Mouse (Mus musculus) embryonic facial prominence, embryonic 15.5 days (tissue): Measurements from ENCODE around the gene Il10rb. TPM values are rescaled to one million over a fixed set of nuclear protein-coding genes. Genes with fewer than 3 reads are reported as not detected.

Experiments used
- ATAC-seq: fragments of 200-750 bp; cut with Nextera tagmentation; 2 replicates; pipeline ENCODE4 v1.8.0; 2017; ENCODE audit warnings: low read depth, moderate TSS enrichment; ENCODE audit not compliant: insufficient number of reproducible peaks, low FRiP score, low TSS enrichment
- H3K27ac ChIP-seq: fragments of 300-500 bp; sonication (generic); replicated peaks from 2 replicates; pipeline ENCODE4 v1.5.1; 2015; ENCODE audit warnings: mild to moderate bottlenecking, inconsistent platforms
- H3K27me3 ChIP-seq: fragments of 300-500 bp; sonication (generic); 2 replicates; pipeline ENCODE4 v1.6.1; 2015; ENCODE audit warnings: inconsistent platforms
- H3K36me3 ChIP-seq: fragments of 300-500 bp; sonication (generic); 2 replicates; pipeline ENCODE4 v1.6.1; 2015; ENCODE audit warnings: mild to moderate bottlenecking, inconsistent platforms
- H3K4me1 ChIP-seq: fragments of 300-500 bp; sonication (generic); 2 replicates; pipeline ENCODE4 v1.6.1; 2015; ENCODE audit warnings: inconsistent platforms
- H3K4me2 ChIP-seq: fragments of 300-500 bp; sonication (generic); replicated peaks from 2 replicates; pipeline ENCODE4 v1.6.1; 2015; ENCODE audit warnings: mild to moderate bottlenecking, inconsistent platforms
- H3K4me3 ChIP-seq: fragments of 300-500 bp; sonication (generic); replicated peaks from 2 replicates; pipeline ENCODE4 v1.5.1; 2015; ENCODE audit warnings: mild to moderate bottlenecking, inconsistent platforms
- H3K9ac ChIP-seq: fragments of 300-500 bp; sonication (generic); 2 replicates; pipeline ENCODE4 v1.6.1; 2015; ENCODE audit warnings: inconsistent platforms
- H3K9me3 ChIP-seq: fragments of 300-500 bp; sonication (generic); replicated peaks from 2 replicates; pipeline ENCODE4 v1.6.1; 2016; ENCODE audit warnings: inconsistent platforms
- WGBS: fragments of 180-500 bp; shearing (Covaris S2); methylation state at CpG from one replicate; pipeline ENCODE4 v1.1.7; 2015; 5-methylcytosine and 5-hydroxymethylcytosine counted together
- polyA plus RNA-seq: library from polyadenylated mRNA; unstranded; fragments of >200 nt; fragmentation: Nextera tagmentation; extraction: Ambion mirVana; gene quantifications from 2 replicates; pipeline ENCODE4 v1.2.1, GENCODE M21; 2015

Il10rb gene
- 33.3 and 37.0 TPM in 2 replicates for polyA plus RNA-seq

GRCm38 (mm10) chr16:91405640-91406584 lies at the start of gene Il10rb:
TSS of gene Il10rb (plus strand) at chr16:91406164.
- H3K4me2 ChIP-seq = peak within 1 kb of the TSS; percentile 92
- peak within 1 kb of the TSS; percentile 75 for H3K4me3 ChIP-seq
- H3K9me3 ChIP-seq = no peaks in the 10 kb centered on the region
- H3K36me3 ChIP-seq = peaks cover 13% of the 10 kb centered on the region
- H3K27ac ChIP-seq = peak within 1 kb of the TSS; percentile 89
- H3K27me3 ChIP-seq = no peaks in the 10 kb centered on the region
- peak; percentile 82 for ATAC-seq
- peak within 1 kb of the TSS; percentile 70 for H3K9ac ChIP-seq
- WGBS = 3% methylated on average over 47 of the region's 51 CpGs
- H3K4me1 ChIP-seq = peaks cover 32% of the 10 kb centered on the region

DNA sequence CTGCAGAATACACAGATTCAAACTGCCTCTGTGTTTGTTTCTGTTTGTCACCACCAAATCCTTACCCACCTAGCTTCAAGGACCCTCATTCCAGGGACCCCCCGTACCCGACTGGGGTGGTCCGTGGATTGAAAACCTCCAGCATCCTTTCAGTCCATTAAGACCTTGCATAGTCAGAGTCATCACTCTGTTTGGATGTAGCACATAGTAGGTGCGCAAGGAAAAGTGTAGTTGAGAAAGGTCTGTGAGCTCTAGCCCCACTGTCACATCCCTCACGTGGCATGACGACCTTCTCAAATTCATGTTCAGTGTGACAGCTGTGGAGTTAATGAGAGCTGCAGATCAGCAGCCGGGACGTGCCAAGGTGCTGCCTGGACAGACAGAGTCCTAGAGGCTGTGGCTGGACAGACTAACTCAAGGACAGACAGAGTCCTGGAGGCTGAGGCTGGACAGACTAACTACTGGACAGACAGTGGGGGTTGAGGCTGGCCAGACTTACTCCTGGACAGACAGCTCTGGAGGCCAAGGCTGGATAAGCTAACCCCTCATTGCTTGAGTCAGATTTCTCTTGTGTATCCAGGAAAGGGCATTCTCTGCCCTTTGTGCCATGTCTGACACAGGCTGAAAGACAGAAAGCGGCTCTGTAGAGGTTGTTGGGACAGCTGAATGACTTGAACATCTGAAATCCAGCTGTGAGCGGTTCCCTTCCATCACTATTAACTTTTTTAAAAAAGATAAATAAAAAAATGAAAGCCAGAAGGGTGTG lies 49.0 kb upstream of the Il10rb start:
- peaks cover 20% of the 10 kb centered on the region for H3K27me3 ChIP-seq
- H3K9ac ChIP-seq = no peak overlapping the region
- peaks cover 4% of the 10 kb centered on the region; the same call in 1 of the 2 replicates for H3K4me1 ChIP-seq
- no peaks in the 10 kb centered on the region for H3K36me3 ChIP-seq
- H3K27ac ChIP-seq = no peak overlapping the region
- H3K4me3 ChIP-seq = no peak overlapping the region
- no peak overlapping the region for H3K4me2 ChIP-seq
- no peak for ATAC-seq
- H3K9me3 ChIP-seq = no peaks in the 10 kb centered on the region
- WGBS = 73% methylated on average over 10 of the region's 10 CpGs

- no peaks in the 10 kb centered on the region for H3K36me3 ChIP-seq
- no peak for ATAC-seq
- H3K27me3 ChIP-seq = peaks cover 17% of the 10 kb centered on the region
- no peak overlapping the region for H3K4me2 ChIP-seq
- WGBS = 45% methylated on average over 10 of the region's 10 CpGs
- H3K9me3 ChIP-seq = no peaks in the 10 kb centered on the region
- H3K9ac ChIP-seq = no peak overlapping the region
- no peak overlapping the region for H3K27ac ChIP-seq
- H3K4me3 ChIP-seq = no peak overlapping the region
- peaks cover 8% of the 10 kb centered on the region for H3K4me1 ChIP-seq
These were observed 48.5 kb upstream of the Il10rb start for GRCm38 (mm10) chr16:91357526-91357900.

DNA sequence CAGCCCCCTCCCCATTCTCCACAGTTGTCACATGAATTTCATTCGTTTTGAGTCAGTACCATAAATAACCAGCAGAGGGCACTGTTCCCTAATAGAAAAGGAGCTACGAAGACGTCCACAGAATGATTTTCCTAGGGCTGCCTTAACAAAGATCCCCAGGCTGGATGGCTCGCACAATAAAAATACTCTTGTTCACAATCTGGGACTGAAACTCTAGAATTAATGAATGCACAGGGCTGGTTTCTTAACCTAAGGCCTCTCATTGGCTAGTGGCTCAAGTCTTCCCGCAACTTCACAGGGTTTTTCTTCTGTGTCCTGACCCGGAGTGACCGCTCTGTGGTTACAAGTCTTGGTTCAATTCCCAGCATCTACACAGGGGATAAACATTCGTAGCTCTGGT lies 47.4 kb upstream of the Il10rb start:
- Histone ChIP-seq H3K27ac (no peak overlapping the region), H3K4me3 (no peak overlapping the region), H3K27me3 (peaks cover 7% of the 10 kb centered on the region), H3K4me1 (peaks cover 19% of the 10 kb centered on the region), H3K4me2 (no peak overlapping the region), H3K9me3 (no peaks in the 10 kb centered on the region), H3K36me3 (no peaks in the 10 kb centered on the region), H3K9ac (no peak overlapping the region)
- ATAC-seq = no peak
- WGBS = 39% methylated on average over 8 of the region's 8 CpGs

DNA sequence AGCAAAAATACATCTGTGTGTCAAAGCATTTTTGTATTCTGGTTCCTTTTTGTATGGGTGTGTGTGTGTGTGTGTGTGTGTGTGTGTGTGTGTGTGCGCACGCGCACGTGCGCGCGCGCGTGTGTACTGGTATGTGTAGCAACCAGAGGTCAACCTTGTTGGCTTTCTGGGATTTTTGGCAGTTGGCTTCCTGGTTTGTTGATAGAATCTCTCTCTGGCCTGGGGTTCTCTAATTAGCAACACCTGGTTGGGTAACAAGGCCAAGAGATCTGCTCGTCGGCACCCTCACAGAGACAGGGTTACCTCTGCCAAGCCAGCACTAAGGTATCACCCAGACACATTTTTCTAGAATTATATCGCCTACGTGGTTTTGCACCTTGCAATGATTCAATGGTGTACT lies 46.4 kb upstream of the Il10rb start:
- no peak for ATAC-seq
- 79% methylated on average over 13 of the region's 13 CpGs for WGBS
- H3K4me3 ChIP-seq = no peak overlapping the region
- H3K4me2 ChIP-seq = no peak overlapping the region
- no peak overlapping the region for H3K9ac ChIP-seq
- peaks cover 22% of the 10 kb centered on the region for H3K4me1 ChIP-seq
- no peaks in the 10 kb centered on the region for H3K9me3 ChIP-seq
- H3K36me3 ChIP-seq = no peaks in the 10 kb centered on the region
- no peak overlapping the region for H3K27ac ChIP-seq
- H3K27me3 ChIP-seq = no peaks in the 10 kb centered on the region; the same call in 1 of the 2 replicates

GRCm38 (mm10) chr16:91360162-91360561 lies 45.8 kb upstream of the Il10rb start:
- Histone ChIP-seq H3K9me3 (no peaks in the 10 kb centered on the region), H3K4me2 (no peak overlapping the region), H3K27ac (no peak overlapping the region), H3K36me3 (no peaks in the 10 kb centered on the region), H3K4me3 (no peak overlapping the region), H3K27me3 (no peaks in the 10 kb centered on the region; the same call in 1 of the 2 replicates), H3K9ac (no peak overlapping the region), H3K4me1 (peaks cover 22% of the 10 kb centered on the region)
- no peak for ATAC-seq
- 40% methylated on average over 3 of the region's 3 CpGs for WGBS

GRCm38 (mm10) chr16:91362006-91362405 lies 44.0 kb upstream of the Il10rb start:
- no peak overlapping the region for H3K4me3 ChIP-seq
- H3K27ac ChIP-seq = peak overlapping the region; percentile 55; the same call in 1 of the 2 replicates
- WGBS = 34% methylated on average over 2 of the region's 2 CpGs
- no peak overlapping the region for H3K4me2 ChIP-seq
- no peaks in the 10 kb centered on the region for H3K36me3 ChIP-seq
- H3K9ac ChIP-seq = no peak overlapping the region
- no peaks in the 10 kb centered on the region for H3K9me3 ChIP-seq
- ATAC-seq = no peak
- H3K4me1 ChIP-seq = peaks cover 22% of the 10 kb centered on the region
- H3K27me3 ChIP-seq = no peaks in the 10 kb centered on the region; the same call in 1 of the 2 replicates

- WGBS = 44% methylated on average over 12 of the region's 12 CpGs
- peaks cover 22% of the 10 kb centered on the region for H3K4me1 ChIP-seq
- H3K36me3 ChIP-seq = no peaks in the 10 kb centered on the region
- H3K27ac ChIP-seq = peak overlapping the region; percentile 55
- no peaks in the 10 kb centered on the region for H3K27me3 ChIP-seq
- no peak for ATAC-seq
- no peak overlapping the region for H3K4me3 ChIP-seq
- H3K4me2 ChIP-seq = no peak overlapping the region
- no peaks in the 10 kb centered on the region for H3K9me3 ChIP-seq
- no peak overlapping the region for H3K9ac ChIP-seq
These were observed 43.2 kb upstream of the Il10rb start for GRCm38 (mm10) chr16:91362616-91363272.

GRCm38 (mm10) chr16:91363483-91363882 lies 42.5 kb upstream of the Il10rb start:
- Histone ChIP-seq H3K4me3 (no peak overlapping the region), H3K36me3 (no peaks in the 10 kb centered on the region), H3K27ac (peak overlapping the region; percentile 55), H3K27me3 (no peaks in the 10 kb centered on the region), H3K9me3 (no peaks in the 10 kb centered on the region), H3K4me2 (no peak overlapping the region), H3K9ac (no peak overlapping the region), H3K4me1 (peaks cover 22% of the 10 kb centered on the region)
- peak; percentile 47; the same call in 1 of the 2 replicates for ATAC-seq
- WGBS = 23% methylated on average over 3 of the region's 3 CpGs

GRCm38 (mm10) chr16:91366567-91366966 lies 39.4 kb upstream of the Il10rb start:
- H3K9me3 ChIP-seq = no peaks in the 10 kb centered on the region
- no peak overlapping the region for H3K4me2 ChIP-seq
- H3K36me3 ChIP-seq = no peaks in the 10 kb centered on the region
- H3K4me1 ChIP-seq = peaks cover 19% of the 10 kb centered on the region
- no peak overlapping the region for H3K27ac ChIP-seq
- 0 out of 2 replicates have a peak, but pooled peaks have one; percentile 51 for ATAC-seq
- no peaks in the 10 kb centered on the region for H3K27me3 ChIP-seq
- H3K9ac ChIP-seq = no peak overlapping the region
- no peak overlapping the region for H3K4me3 ChIP-seq

GRCm38 (mm10) chr16:91367066-91367465 lies 38.9 kb upstream of the Il10rb start:
- H3K4me3 ChIP-seq = no peak overlapping the region
- no peak for ATAC-seq
- no peak overlapping the region for H3K9ac ChIP-seq
- peaks cover 17% of the 10 kb centered on the region for H3K4me1 ChIP-seq
- H3K4me2 ChIP-seq = no peak overlapping the region
- 83% methylated on average over 2 of the region's 2 CpGs for WGBS
- H3K9me3 ChIP-seq = no peaks in the 10 kb centered on the region
- H3K36me3 ChIP-seq = no peaks in the 10 kb centered on the region
- no peak overlapping the region for H3K27ac ChIP-seq
- no peaks in the 10 kb centered on the region for H3K27me3 ChIP-seq
